Mouse (Mus musculus) retina, postnatal 1 day (tissue): ENCODE measurements around the gene Mybl2.

ENCODE experiments used
- DNase-seq: peaks from one replicate; pipeline ENCODE4 v3.0.0-alpha.2; 2012

Mybl2 gene

GRCm38 (mm10) chr2:163120626-163121352 lies 66.3 kb downstream of the Mybl2 start:
- DNase-seq: peak; percentile 57

DNA sequence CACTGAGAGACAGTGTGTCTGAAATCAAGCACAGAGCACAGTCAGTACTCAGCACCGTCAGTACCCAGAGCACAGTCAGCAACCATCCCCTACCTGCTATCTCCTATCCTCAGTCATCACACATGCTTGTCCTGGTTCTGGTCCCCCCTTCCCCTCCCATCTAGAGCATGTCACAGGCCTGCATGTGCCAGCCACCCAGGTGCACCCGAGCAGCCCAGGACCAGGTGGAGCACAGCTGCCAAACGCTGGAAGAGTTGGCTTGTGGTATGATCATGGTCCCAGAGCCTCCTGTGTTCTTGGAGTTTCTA lies 66.8 kb downstream of the Mybl2 start:
- no peak for DNase-seq

GRCm38 (mm10) chr2:163122319-163122718 lies 67.8 kb downstream of the Mybl2 start:
- DNase-seq: peak; percentile 96

DNA sequence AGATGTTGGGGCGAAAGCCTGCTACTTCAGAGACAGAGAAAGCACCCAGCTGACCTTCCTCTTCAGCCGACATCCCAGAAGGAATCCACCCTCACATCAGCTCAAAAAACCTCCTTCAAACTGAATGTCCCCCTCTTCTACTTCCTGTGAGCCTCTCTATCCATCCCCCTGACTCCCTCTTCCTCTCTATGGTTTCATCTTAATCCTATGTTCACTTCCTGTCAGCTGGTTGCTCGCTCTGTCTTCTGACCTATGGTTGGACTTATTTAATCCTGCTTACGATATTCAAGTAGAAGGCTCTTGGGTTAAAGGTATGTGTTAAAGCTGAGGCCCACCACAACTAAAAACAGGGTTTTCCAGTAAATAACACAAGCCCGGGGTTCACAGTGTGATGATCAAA lies 69.0 kb downstream of the Mybl2 start:
- DNase-seq: peak; percentile 30

- no peak for DNase-seq
These were observed 76.3 kb downstream of the Mybl2 start for GRCm38 (mm10) chr2:163130837-163131236.

DNA sequence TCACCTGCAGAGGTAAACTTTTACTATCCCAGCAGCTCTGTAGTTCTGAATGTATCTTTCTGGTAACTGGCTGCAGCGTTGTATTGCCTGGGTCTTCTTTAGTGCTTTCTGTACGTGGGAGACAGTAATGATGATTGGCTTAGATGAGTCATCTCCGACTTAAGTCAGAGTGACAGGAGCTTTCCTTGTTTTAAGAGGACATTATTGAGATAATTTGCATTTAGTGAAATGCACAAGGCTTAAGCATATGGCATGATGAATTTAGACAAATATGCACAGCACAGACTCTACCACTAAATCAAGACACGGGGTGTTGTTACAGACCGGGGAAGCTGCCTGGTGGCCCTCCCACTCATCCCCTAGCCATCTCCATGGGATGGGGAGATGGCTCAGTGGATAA lies 77.8 kb downstream of the Mybl2 start:
- peak; percentile 53 for DNase-seq
